Mouse (Mus musculus) T-helper 1 cell (primary cell): ENCODE data around the gene 1700042G07Rik.
"Not testable (repeated sequence)": the region's sequence is repeated elsewhere in the genome, so short reads cannot be mapped to it uniquely, and the experiment has no call there.

Source experiments
- in situ Hi-C: fragments of 300-600 bp; cut with MboI, MseI; formaldehyde crosslinking; loops from one replicate; pipeline ENCODE4 v1.15.1; 2025; ENCODE audit warnings: high pct_unique_total_duplicates

Gene 1700042G07Rik

GRCm38 (mm10) chr4:116208891-116209290, 35.7 kb downstream of the 1700042G07Rik start:
- in situ Hi-C loops, result no loop called here

GRCm38 (mm10) chr4:116215895-116216605, 42.9 kb downstream of the 1700042G07Rik start:
- in situ Hi-C loops, result no loop called here

DNA sequence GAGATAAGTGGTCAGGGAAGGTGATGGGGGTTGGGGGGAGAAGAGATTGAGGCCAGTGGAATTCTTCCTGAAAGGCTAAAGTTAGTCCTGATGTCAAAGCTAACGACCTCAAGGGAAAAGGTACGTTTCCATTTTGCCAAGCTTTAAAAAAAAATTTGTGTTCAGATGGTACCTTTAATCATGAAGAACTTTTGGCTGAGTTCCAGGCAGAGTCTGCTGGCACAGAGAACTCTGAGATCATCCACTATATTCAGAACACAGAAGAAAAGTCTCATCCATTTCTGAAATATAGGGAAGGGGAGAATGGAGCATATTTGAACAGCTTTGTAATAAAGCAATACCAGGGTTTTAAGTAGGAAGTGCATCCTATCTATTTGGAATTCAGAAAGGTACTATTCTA, 43.9 kb downstream of the 1700042G07Rik start:
- in situ Hi-C loops, result no loop called here

DNA sequence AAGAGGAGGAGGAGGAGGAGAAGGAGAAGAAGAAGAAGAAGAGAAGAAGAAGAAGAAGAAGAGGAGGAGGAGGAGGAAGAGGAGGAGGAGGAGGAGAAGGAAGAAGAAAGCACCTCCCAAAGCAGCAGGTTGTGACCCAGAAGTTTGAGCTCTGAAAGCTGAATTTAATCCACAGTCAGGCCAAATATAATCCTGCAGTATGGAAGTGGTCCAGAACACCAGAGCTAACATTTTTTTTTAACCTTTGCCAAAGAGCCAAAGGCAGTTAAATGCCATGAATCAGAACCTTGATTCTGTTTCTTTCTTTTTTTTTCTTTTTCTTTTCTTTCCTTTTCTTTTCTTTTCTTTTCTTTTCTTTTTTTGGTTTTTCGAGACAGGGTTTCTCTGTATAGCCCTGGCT, 44.5 kb downstream of the 1700042G07Rik start:
- in situ Hi-C loops, result not testable (repeated sequence)

- in situ Hi-C loops, result no loop called here
Measured at GRCm38 (mm10) chr4:116219056-116219455, 45.9 kb downstream of the 1700042G07Rik start.

DNA sequence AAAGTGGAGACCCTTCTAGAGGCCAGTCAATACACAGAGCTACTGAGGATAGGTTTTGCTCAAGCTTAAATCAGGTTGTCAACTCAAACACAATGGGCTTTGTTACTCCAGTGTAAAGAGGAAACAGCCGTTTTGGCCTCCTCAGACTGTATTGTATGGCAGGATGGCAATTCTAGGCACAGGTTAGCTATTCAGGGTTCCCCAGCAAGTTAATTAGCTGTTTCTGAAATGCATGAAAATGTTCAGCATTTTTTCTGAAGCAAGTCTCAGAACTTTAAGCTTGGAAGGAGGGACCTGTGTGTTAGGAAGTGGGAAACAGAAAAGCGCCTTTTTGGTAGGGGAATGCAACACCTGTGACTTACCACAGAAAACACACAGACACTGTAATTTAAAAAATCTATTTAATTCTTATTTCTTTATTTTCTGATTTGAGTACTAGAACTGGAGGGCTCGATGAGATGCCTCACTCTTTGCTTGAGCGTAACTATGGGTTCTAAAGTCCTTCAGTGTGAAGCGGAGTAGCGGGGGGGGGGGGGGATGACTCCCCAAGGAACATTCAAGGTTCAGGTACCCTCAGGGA, 47.0 kb downstream of the 1700042G07Rik start:
- in situ Hi-C loops, result no loop called here

DNA sequence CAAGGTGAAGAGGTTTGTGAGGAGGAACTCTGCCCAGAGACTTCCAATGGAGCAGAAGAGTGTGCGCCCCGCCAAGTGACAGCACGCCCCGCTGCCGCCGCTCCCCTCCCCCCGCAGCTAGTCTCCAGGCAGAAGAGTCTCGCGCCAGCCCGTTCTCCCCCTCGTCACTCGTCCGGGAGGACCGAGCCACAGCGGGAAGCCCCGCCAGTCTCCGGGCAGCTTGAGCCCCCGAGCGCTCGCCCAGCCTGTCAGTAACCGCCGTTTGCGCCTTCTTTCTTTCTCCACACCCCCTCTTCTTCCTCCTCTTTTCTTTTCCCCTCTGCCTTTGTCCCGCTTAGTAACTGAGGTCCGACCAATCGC, 47.6 kb downstream of the 1700042G07Rik start:
- in situ Hi-C loops, result no loop called here

- in situ Hi-C loops, result no loop called here
Measured at GRCm38 (mm10) chr4:116221140-116221851, 48.1 kb downstream of the 1700042G07Rik start, which contains the start of gene Pik3r3. Gene Pik3r3 (plus strand): TSS chr4:116221618.

- in situ Hi-C loops, result no loop called here
Measured at GRCm38 (mm10) chr4:116221996-116222842, 49.0 kb downstream of the 1700042G07Rik start.

DNA sequence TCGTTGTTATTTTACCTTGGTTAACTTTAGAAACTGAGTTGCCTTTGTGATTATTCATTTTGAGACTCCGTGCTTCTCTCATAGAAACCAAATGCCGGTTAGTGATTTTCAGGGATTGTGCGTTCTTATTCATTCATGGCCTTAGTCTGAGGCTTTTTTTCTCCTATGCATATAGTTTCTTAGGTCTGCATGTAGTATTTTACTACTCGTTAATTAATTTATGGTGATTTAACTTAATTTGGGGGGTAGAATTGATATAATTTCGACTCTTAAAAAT, 49.6 kb downstream of the 1700042G07Rik start:
- in situ Hi-C loops, result no loop called here
